Mouse (Mus musculus) neural tube, embryonic 13.5 days (tissue): Measurements from ENCODE around the gene Kif2c. TPM values are rescaled to one million over a fixed set of nuclear protein-coding genes. Genes with fewer than 3 reads are reported as not detected.
A peak's percentile ranks its signal among the peaks of the same experiment; 100 is the strongest.

Experiments used
- ATAC-seq: fragments of 200-750 bp; cut with Nextera tagmentation; 2 replicates; pipeline ENCODE4 v1.8.0; 2017; ENCODE audit warnings: low read depth, mild to moderate bottlenecking, moderate TSS enrichment, moderate library complexity
- H3K27ac ChIP-seq: fragments of 300-500 bp; sonication (generic); replicated peaks from 2 replicates; pipeline ENCODE4 v1.5.1; 2015; ENCODE audit warnings: moderate library complexity, mild to moderate bottlenecking, inconsistent platforms
- H3K27me3 ChIP-seq: fragments of 300-500 bp; sonication (generic); 2 replicates; pipeline ENCODE4 v1.6.1; 2015; ENCODE audit warnings: mild to moderate bottlenecking, inconsistent platforms
- H3K36me3 ChIP-seq: fragments of 300-500 bp; sonication (generic); 2 replicates; pipeline ENCODE4 v1.6.1; 2015; ENCODE audit warnings: mild to moderate bottlenecking, inconsistent platforms
- H3K4me1 ChIP-seq: fragments of 300-500 bp; sonication (generic); replicated peaks from 2 replicates; pipeline ENCODE4 v1.6.1; 2015; ENCODE audit warnings: inconsistent platforms
- H3K4me2 ChIP-seq: fragments of 300-500 bp; sonication (generic); 2 replicates; pipeline ENCODE4 v1.6.1; 2015; ENCODE audit warnings: inconsistent platforms, mild to moderate bottlenecking, moderate library complexity
- H3K4me3 ChIP-seq: fragments of 300-500 bp; sonication (generic); 2 replicates; pipeline ENCODE4 v1.5.1; 2015; ENCODE audit warnings: mild to moderate bottlenecking, inconsistent platforms
- H3K9ac ChIP-seq: fragments of 300-500 bp; sonication (generic); 2 replicates; pipeline ENCODE4 v1.6.1; 2015; ENCODE audit warnings: moderate library complexity, mild to moderate bottlenecking, inconsistent platforms
- H3K9me3 ChIP-seq: fragments of 300-500 bp; sonication (generic); 2 replicates; pipeline ENCODE4 v1.6.1; 2016; ENCODE audit warnings: inconsistent platforms
- WGBS: fragments of 180-500 bp; shearing (Covaris S2); methylation state at CpG from one replicate; pipeline ENCODE4 v1.1.7; 2015; 5-methylcytosine and 5-hydroxymethylcytosine counted together
- polyA plus RNA-seq: library from polyadenylated mRNA; unstranded; fragments of >200 nt; fragmentation: Nextera tagmentation; extraction: Ambion mirVana; gene quantifications from 2 replicates; pipeline ENCODE4 v1.2.1, GENCODE M21; 2015

The Kif2c gene
- polyA plus RNA-seq, 1 experiment from 2014 or later: 11.8 TPM

DNA sequence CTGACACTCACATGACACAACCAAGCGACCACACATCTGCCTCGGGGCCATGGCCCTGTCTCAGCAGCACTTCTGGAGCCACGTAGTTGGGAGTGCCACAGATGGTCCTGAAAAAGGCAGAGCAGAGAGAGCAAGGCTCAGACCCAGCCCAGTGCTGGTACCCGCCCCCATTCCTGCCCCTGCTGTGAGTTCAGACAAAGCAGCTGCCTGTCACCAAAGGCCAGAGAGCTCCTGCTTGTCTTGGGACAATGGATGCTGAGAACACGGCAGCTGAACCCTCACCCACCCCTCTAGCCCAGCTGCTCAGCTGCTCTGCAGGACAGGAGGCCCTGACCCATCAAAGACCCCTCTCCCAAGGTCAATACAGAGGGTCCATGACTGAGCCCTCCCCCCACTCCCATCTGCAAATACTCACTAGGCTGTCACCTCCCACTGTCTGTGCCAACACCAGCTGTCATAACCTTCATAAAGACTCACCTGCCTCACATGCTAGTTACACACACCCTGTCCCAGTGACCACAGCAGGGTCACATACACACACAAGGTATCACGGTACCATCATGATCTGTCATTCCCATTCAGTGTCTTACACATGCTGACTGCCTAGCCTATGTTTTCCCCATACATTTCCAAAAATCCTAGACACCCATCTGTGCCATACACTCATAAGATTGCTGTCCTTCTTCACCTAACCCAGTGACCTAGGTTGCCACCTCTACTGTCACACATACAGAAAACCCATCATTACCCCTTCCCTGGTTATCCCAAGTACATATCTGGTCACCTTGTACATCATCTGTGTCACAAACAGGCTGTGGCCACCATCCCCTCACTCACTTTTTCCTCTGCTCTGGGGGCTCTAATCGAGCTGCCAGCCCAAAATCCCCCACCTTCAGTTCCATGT lies 50.3 kb downstream of the Kif2c start:
- Histone ChIP-seq H3K4me3 (peak overlapping the region; percentile 83), H3K9ac (peak overlapping the region; percentile 92), H3K36me3 (peaks cover 29% of the 10 kb centered on the region), H3K4me1 (peaks cover 38% of the 10 kb centered on the region), H3K9me3 (no peaks in the 10 kb centered on the region), H3K27me3 (no peaks in the 10 kb centered on the region), H3K4me2 (peak overlapping the region; percentile 76), H3K27ac (peak overlapping the region; percentile 81)
- 9% methylated on average over 7 of the region's 7 CpGs for WGBS
- peak; percentile 11; the same call in 1 of the 2 replicates for ATAC-seq

DNA sequence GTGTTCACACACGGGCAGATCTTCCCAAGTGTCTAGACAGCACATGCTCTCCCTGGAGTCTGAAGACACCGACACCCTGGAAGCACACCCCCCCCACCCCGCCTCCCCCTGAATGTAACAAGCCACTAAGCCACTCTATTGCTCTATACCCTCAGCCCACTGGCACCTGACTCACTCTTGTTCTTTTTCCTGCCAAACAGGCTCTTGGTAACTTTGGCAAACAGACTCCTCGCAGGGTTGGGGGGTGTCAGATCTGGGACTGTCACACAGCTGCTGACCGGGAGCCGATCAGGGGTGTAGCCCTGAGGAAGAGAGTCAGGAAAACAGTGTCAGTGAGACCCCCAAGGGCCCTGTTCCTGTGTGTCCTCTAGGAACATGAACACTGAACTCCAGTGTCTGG lies 51.2 kb downstream of the Kif2c start:
- peak overlapping the region; percentile 76 for H3K4me2 ChIP-seq
- H3K9ac ChIP-seq: peak overlapping the region; percentile 92
- ATAC-seq: no peak
- H3K4me1 ChIP-seq: peaks cover 38% of the 10 kb centered on the region
- no peaks in the 10 kb centered on the region for H3K27me3 ChIP-seq
- 48% methylated on average over 6 of the region's 6 CpGs for WGBS
- peak overlapping the region; percentile 81; the same call in 1 of the 2 replicates for H3K27ac ChIP-seq
- peak overlapping the region; percentile 83; the same call in 1 of the 2 replicates for H3K4me3 ChIP-seq
- H3K9me3 ChIP-seq: no peaks in the 10 kb centered on the region
- peaks cover 29% of the 10 kb centered on the region for H3K36me3 ChIP-seq

DNA sequence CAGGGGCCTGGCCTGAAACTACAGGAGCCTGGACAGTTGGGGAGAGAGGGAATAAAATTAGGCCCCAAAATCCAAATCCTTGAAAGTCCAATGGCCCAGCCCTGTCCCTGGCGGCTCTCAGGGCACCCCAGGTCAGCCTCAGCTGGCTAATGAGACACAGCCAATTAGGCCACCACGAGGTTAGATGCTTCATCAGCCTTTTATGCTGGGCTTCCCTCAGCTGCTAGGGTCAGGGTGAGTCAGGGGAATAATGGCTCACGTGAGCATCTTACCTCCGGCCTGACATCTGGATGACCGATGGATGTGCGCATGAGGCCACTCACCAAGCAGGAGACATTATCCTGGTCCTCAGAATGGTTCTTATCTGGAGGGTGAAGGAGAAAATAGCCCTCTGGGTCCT lies 51.6 kb downstream of the Kif2c start:
- peak overlapping the region; percentile 76; the same call in 1 of the 2 replicates for H3K4me2 ChIP-seq
- H3K4me1 ChIP-seq: peaks cover 41% of the 10 kb centered on the region
- no peak for ATAC-seq
- H3K27me3 ChIP-seq: no peaks in the 10 kb centered on the region
- peaks cover 29% of the 10 kb centered on the region for H3K36me3 ChIP-seq
- no peak overlapping the region for H3K4me3 ChIP-seq
- 30% methylated on average over 6 of the region's 6 CpGs for WGBS
- no peaks in the 10 kb centered on the region for H3K9me3 ChIP-seq
- H3K9ac ChIP-seq: 0 out of 2 replicates have a peak overlapping the region, but pooled peaks have one; percentile 17
- no peak overlapping the region for H3K27ac ChIP-seq

DNA sequence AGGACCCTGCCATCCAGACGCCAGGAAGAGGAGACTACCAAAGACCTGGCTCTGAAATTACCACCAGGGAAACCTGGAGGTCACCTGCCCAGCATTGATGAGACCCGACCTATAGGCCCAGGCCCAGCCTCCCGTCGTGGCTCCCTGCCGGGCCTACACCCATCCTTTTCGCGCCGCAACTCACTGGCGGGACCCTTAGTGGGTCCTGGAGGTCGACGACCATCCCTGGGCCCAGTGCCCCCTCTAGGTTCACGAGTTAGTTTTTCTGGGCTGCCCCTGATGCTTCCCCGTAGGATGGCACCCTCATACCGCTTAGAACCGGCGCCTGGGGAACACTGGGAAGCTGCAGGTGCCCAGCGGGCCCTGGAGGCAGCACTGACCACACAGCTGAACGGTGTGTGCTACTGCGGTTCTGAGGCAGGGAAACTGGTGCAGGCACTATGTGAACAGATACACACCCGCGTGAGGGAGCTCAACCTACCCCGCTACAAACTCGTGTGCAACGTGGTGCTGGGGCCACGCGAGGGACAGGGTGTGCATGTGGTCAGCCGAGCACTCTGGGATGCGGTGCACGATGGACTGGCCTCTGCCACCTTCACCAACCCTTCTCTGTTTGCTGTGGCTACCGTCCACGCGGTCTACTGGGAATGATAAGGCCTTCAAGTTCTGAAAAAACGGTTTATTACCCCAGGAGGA lies 54.3 kb downstream of the Kif2c start:
- 89% methylated on average over 33 of the region's 33 CpGs for WGBS
- Histone ChIP-seq H3K27ac (no peak overlapping the region), H3K4me1 (peaks cover 47% of the 10 kb centered on the region), H3K36me3 (peaks cover 29% of the 10 kb centered on the region), H3K9me3 (no peaks in the 10 kb centered on the region), H3K4me3 (no peak overlapping the region), H3K27me3 (no peaks in the 10 kb centered on the region), H3K9ac (no peak overlapping the region), H3K4me2 (no peak overlapping the region)
- no peak for ATAC-seq

DNA sequence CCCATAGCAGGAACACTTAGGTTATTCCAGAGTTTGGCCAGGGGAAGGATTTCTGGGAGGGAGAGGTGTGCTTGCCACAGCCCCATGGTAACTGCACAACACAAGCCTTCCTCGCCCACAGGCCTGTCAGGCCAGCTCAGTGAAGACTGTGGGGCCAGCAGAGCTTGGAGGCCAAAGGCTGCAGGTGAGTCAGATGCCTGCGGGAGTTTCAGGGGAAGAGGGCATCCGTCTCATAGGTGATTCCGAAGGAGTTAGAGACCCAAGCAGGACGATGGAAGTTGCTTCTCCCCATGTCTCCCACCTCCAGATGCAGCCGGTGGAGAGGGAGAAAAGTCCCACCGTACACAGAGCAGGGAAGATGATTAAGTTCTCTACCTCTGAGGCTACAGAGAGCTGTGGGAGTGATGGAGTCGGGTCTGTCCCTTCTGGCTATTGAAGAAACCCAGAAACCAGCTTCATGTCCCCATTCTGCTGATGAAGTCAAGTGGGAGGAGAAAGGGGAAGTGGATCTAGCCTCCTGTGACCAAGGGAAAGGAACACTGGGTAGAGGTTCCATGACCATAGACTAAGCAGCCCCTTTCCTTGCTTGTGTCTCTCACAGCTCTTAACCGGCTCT lies 55.7 kb downstream of the Kif2c start, which contains the start of gene Tctex1d4:
Gene Tctex1d4 (plus strand): TSS at position 120 of the 616 bp plus-strand sequence.
- peak within 1 kb of the TSS; percentile 87 for H3K27ac ChIP-seq
- no peaks in the 10 kb centered on the region for H3K27me3 ChIP-seq
- peaks cover 33% of the 10 kb centered on the region for H3K4me1 ChIP-seq
- H3K4me3 ChIP-seq: no peak within 1 kb of the TSS
- no peaks in the 10 kb centered on the region for H3K9me3 ChIP-seq
- 0 out of 2 replicates have a peak within 1 kb of the TSS, but pooled peaks have one; percentile 24 for H3K4me2 ChIP-seq
- WGBS: 92% methylated on average over 9 of the region's 9 CpGs
- no peak for ATAC-seq
- peak within 1 kb of the TSS; percentile 64 for H3K9ac ChIP-seq
- peaks cover 29% of the 10 kb centered on the region for H3K36me3 ChIP-seq

DNA sequence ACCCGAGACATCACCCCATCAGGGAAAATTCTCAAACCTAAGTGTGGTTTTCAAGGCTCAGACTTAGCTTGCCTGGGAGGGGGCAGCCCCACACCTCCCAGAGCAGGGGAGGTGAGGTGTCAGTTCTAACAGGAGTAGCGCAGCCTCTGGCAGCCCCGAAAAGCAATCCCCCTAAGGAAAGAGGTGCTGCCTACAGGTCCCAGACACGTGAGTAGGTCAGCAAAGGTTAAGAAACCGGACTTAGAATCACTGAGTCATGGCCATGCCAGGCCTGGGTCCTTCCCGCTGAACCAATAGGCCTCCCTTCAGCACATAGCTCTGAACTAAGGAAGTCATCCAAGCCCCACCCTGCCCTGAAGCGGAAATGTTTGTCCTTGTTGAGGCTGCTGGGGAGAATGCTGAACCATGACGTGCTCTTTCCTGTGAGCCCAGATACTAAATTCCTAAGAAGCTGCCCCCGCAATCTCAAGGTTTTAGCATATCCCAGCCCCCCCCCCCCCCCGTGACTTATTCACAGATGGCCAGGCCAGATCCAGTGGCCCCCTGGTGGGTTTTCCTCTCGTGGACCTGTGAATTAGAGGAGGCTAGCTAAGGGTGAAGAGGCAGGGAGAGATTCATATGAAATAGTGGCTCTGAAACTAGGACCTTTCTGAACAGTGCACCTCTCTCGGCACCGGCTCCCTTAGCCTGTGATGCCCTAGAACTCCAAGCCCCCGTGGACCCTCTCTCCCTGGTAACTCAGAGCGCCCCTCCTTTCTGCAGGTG lies 56.3 kb downstream of the Kif2c start:
- peaks cover 31% of the 10 kb centered on the region for H3K4me1 ChIP-seq
- H3K9me3 ChIP-seq: no peaks in the 10 kb centered on the region
- H3K36me3 ChIP-seq: peaks cover 29% of the 10 kb centered on the region
- ATAC-seq: 0 out of 2 replicates have a peak, but pooled peaks have one; percentile 20
- no peaks in the 10 kb centered on the region for H3K27me3 ChIP-seq
- 52% methylated on average over 15 of the region's 15 CpGs for WGBS
- peak overlapping the region; percentile 87 for H3K27ac ChIP-seq
- no peak overlapping the region for H3K4me2 ChIP-seq
- H3K9ac ChIP-seq: peak overlapping the region; percentile 64; the same call in 1 of the 2 replicates
- no peak overlapping the region for H3K4me3 ChIP-seq

DNA sequence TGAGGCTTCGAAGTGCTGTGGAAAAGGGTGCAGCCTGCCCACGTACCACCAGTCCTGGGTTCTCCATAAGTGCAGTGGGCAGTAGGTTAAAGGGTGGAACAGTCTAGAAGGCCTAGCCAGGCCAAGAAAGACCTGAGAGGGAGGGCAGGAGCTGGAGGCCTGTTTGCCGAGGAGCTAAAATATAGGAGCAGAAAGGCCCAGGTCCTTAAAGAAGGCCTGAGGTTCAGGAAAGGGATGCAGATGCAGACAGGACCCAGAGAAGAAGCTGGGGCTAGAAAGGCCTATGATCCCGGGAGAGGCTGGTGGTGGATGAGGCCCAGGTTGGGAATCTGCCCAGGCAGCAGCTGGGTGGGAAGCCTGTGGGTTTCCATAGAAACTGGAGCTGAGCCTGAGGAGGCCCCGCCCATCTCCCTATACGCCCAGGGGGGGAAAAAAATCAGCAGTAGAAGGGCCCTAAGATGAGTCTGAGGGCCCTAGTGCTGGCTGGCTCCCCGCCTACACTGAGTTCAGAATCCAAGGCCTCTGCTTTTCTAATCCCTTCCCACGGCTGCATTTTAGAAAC lies 57.0 kb downstream of the Kif2c start, which contains the start of gene Btbd19:
Gene Btbd19 (minus strand): TSS at position 378 of the 562 bp plus-strand sequence.
- peaks cover 25% of the 10 kb centered on the region for H3K36me3 ChIP-seq
- peak within 1 kb of the TSS; percentile 24; the same call in 1 of the 2 replicates for H3K4me2 ChIP-seq
- H3K4me3 ChIP-seq: no peak within 1 kb of the TSS
- peaks cover 27% of the 10 kb centered on the region for H3K4me1 ChIP-seq
- 34% methylated on average over 8 of the region's 8 CpGs for WGBS
- no peaks in the 10 kb centered on the region for H3K27me3 ChIP-seq
- peak within 1 kb of the TSS; percentile 64 for H3K9ac ChIP-seq
- peak; percentile 25; the same call in 1 of the 2 replicates for ATAC-seq
- H3K9me3 ChIP-seq: no peaks in the 10 kb centered on the region
- H3K27ac ChIP-seq: peak within 1 kb of the TSS; percentile 87

DNA sequence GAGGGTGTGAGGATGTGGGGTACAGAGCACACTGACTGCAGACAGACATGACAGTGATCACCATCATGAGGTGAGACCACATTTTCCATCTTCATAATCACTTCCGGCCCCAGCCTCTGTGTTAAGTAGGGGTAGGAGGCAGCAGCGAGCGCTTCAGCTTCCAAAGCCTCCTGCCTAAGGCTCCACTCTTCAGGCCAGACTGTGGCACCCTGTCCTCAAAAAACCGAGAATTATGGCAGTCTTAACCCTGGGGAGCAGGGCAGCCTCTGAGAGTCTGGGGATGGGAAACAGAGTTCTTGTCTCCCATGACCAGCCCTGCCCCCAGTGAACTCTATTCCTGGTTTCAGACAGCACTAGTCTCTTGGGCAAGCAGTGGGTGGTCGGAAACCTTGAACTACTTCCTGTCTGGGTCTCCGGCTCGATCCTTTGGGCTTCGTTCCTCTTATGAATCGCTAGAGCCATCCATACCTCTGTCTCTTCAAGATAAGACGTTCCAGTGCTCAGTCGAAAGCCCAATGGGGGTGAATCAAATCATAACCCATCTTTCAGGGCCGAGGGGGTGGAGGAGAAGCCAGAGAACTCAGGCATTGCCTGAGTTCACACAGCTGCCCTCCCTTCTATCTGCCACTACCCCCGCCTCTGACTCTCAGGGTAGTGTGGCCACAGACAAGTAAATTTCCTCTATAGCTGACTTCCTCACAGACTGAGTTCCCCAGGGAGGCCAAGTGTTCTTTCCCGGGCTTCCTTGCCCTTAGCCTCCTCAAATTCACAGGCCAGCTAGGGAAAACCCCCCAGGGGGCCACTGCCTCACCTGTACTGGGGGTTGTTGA lies 57.7 kb downstream of the Kif2c start:
- Histone ChIP-seq H3K9me3 (no peaks in the 10 kb centered on the region), H3K27ac (peak overlapping the region; percentile 87), H3K4me3 (no peak overlapping the region), H3K9ac (peak overlapping the region; percentile 64), H3K4me2 (peak overlapping the region; percentile 24; the same call in 1 of the 2 replicates), H3K27me3 (no peaks in the 10 kb centered on the region), H3K36me3 (peaks cover 18% of the 10 kb centered on the region), H3K4me1 (peaks cover 29% of the 10 kb centered on the region)
- ATAC-seq: no peak
- 73% methylated on average over 14 of the region's 14 CpGs for WGBS

DNA sequence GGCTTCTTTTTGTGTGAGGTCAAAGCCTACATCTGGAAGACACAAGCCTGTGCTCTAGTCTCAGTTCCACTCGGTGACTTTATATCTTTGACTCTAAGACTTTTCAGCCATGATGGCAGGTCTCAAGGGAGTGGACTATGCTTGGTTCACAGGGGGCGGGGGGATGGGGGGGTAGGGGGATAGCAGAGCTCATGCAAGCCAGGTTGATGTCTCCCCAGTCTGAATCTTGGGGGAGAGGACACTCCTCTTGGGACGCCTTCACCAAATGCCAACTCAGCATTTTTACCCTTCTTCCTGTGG lies 58.3 kb downstream of the Kif2c start:
- Histone ChIP-seq H3K27ac (no peak overlapping the region), H3K27me3 (no peaks in the 10 kb centered on the region), H3K4me3 (no peak overlapping the region), H3K4me2 (no peak overlapping the region), H3K9ac (0 out of 2 replicates have a peak overlapping the region, but pooled peaks have one; percentile 17), H3K36me3 (peaks cover 15% of the 10 kb centered on the region), H3K4me1 (peaks cover 31% of the 10 kb centered on the region), H3K9me3 (no peaks in the 10 kb centered on the region)
- 91% methylated on average over 3 of the region's 3 CpGs for WGBS
- ATAC-seq: no peak

DNA sequence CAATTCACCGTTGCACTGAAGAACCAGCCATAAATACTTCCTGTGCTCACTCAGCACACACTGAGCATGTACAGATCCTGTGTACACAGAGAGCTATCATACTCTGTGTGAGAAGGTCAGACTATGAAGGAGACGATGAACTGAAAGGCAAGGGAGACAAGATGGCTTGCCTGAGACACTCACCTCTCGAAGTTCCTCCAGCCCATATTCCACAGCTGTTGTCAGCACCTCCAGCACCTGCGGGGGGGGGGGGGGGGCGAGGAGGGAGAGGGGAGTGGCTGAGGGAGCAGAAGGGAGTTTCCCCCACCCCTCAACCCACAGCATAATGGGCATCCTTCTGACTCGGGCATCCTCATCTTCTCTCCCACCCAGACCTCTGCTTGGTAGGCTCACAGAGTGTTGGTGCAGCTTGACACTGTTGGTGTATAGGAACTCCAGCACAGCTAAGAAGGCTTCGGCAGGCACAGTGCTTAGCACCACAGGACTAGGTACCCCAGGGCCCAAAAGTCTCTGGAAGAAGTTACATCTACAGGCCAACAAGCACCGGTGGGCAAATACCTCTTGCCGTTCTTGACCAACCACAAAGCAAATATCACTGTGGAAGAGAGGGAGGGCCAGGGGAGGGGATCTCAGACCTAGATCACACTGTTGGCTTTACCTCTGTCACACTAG lies 58.8 kb downstream of the Kif2c start:
- WGBS: 84% methylated on average over 7 of the region's 9 CpGs
- H3K4me3 ChIP-seq: no peak overlapping the region
- no peak overlapping the region for H3K4me2 ChIP-seq
- H3K27ac ChIP-seq: no peak overlapping the region
- peaks cover 10% of the 10 kb centered on the region for H3K36me3 ChIP-seq
- ATAC-seq: no peak
- no peaks in the 10 kb centered on the region for H3K27me3 ChIP-seq
- no peak overlapping the region for H3K9ac ChIP-seq
- H3K9me3 ChIP-seq: no peaks in the 10 kb centered on the region
- H3K4me1 ChIP-seq: peaks cover 31% of the 10 kb centered on the region
